Mouse (Mus musculus): Measurements from ENCODE around the gene Ift22. TPM values are rescaled to one million over a fixed set of nuclear protein-coding genes. Genes with fewer than 3 reads are reported as not detected.

Gene Ift22
- polyA plus RNA-seq, 1 experiment: 21.6 TPM

GRCm38 (mm10) chr5:136895529-136895963, 12.4 kb upstream of the Ift22 start:
- no peaks in the 10 kb centered on the region for H3K79me2 ChIP-seq (ENCODE audit: control insufficient read depth, insufficient read depth)
- no peaks in the 10 kb centered on the region for H3K79me3 ChIP-seq (ENCODE audit: low read depth)
- no peak overlapping the region for H3K4me3 ChIP-seq (ENCODE audit: insufficient read depth, poor library complexity, severe bottlenecking)
- TF ChIP-seq MYOD1 (IDR thresholded peaks at IDR 0.05; ENCODE audit: control insufficient read depth, insufficient read length, low read depth): no peak
- no peak for TF ChIP-seq MAX (IDR thresholded peaks at IDR 0.05)
- no peak for TF ChIP-seq MYOG (IDR thresholded peaks at IDR 0.05; ENCODE audit: control insufficient read depth, extremely low read depth, insufficient read length)
- TF ChIP-seq FOSL1 (IDR thresholded peaks at IDR 0.05; ENCODE audit: insufficient read depth, low read length, poor library complexity, severe bottlenecking): no peak
- TF ChIP-seq USF1 (IDR thresholded peaks at IDR 0.05; ENCODE audit: low read depth): no peak
- no peak for TF ChIP-seq CEBPB (IDR thresholded peaks at IDR 0.05; ENCODE audit: low read depth)
- no peaks in the 10 kb centered on the region for H3K27me3 ChIP-seq (ENCODE audit: control insufficient read depth, insufficient read depth, insufficient read length)
- no peak overlapping the region for H3ac ChIP-seq (ENCODE audit: control insufficient read depth, insufficient read length, low read depth)
- no peaks in the 10 kb centered on the region for H3K36me3 ChIP-seq (ENCODE audit: control insufficient read depth, insufficient read depth)

- Histone ChIP-seq H3K79me2 (ENCODE audit: control insufficient read depth, insufficient read depth) (no peaks in the 10 kb centered on the region), H3K79me3 (ENCODE audit: low read depth) (no peaks in the 10 kb centered on the region), H3ac (ENCODE audit: control insufficient read depth, insufficient read length, low read depth) (no peak overlapping the region), H3K4me3 (ENCODE audit: insufficient read depth, poor library complexity, severe bottlenecking) (no peak overlapping the region), H3K36me3 (ENCODE audit: control insufficient read depth, insufficient read depth) (no peaks in the 10 kb centered on the region), H3K27me3 (ENCODE audit: control insufficient read depth, insufficient read depth, insufficient read length) (no peaks in the 10 kb centered on the region)
- no peak for TF ChIP-seq MYOD1 (IDR thresholded peaks at IDR 0.05; ENCODE audit: control insufficient read depth, insufficient read length, low read depth)
These were observed 3.3 kb upstream of the Ift22 start for GRCm38 (mm10) chr5:136904621-136905020.

- H3K79me3 ChIP-seq (ENCODE audit: low read depth): no peaks in the 10 kb centered on the region
- H3K36me3 ChIP-seq (ENCODE audit: control insufficient read depth, insufficient read depth): no peaks in the 10 kb centered on the region
- no peaks in the 10 kb centered on the region for H3K79me2 ChIP-seq (ENCODE audit: control insufficient read depth, insufficient read depth)
- TF ChIP-seq MYOD1 (IDR thresholded peaks at IDR 0.05; ENCODE audit: control insufficient read depth, insufficient read length, low read depth) (no peak), MAX (IDR thresholded peaks at IDR 0.05) (no peak), CEBPB (IDR thresholded peaks at IDR 0.05; ENCODE audit: low read depth) (no peak), FOSL1 (IDR thresholded peaks at IDR 0.05; ENCODE audit: insufficient read depth, low read length, poor library complexity, severe bottlenecking) (no peak), MYOG (IDR thresholded peaks at IDR 0.05; ENCODE audit: control insufficient read depth, extremely low read depth, insufficient read length) (no peak), CTCF (IDR thresholded peaks at IDR 0.05; ENCODE audit: control insufficient read depth, insufficient read depth, insufficient read length) (no peak), USF1 (IDR thresholded peaks at IDR 0.05; ENCODE audit: low read depth) (no peak)
- H3K27me3 ChIP-seq (ENCODE audit: control insufficient read depth, insufficient read depth, insufficient read length): no peaks in the 10 kb centered on the region
- no peak overlapping the region for H3K4me3 ChIP-seq (ENCODE audit: insufficient read depth, poor library complexity, severe bottlenecking)
- H3ac ChIP-seq (ENCODE audit: control insufficient read depth, insufficient read length, low read depth): no peak overlapping the region
These were observed 2.3 kb upstream of the Ift22 start for GRCm38 (mm10) chr5:136905630-136906029.

GRCm38 (mm10) chr5:136907587-136907986, 363 bp upstream of the Ift22 start:
- Histone ChIP-seq H3K79me2 (ENCODE audit: control insufficient read depth, insufficient read depth) (no peaks in the 10 kb centered on the region), H3K79me3 (ENCODE audit: low read depth) (no peaks in the 10 kb centered on the region), H3ac (ENCODE audit: control insufficient read depth, insufficient read length, low read depth) (no peak overlapping the region), H3K4me3 (ENCODE audit: insufficient read depth, poor library complexity, severe bottlenecking) (peak overlapping the region; percentile 63), H3K36me3 (ENCODE audit: control insufficient read depth, insufficient read depth) (no peaks in the 10 kb centered on the region), H3K27me3 (ENCODE audit: control insufficient read depth, insufficient read depth, insufficient read length) (no peaks in the 10 kb centered on the region)
- TF ChIP-seq FOSL1 (IDR thresholded peaks at IDR 0.05; ENCODE audit: insufficient read depth, low read length, poor library complexity, severe bottlenecking) (no peak), MYOG (IDR thresholded peaks at IDR 0.05; ENCODE audit: control insufficient read depth, extremely low read depth, insufficient read length) (no peak), MAX (IDR thresholded peaks at IDR 0.05) (no peak), CTCF (IDR thresholded peaks at IDR 0.05; ENCODE audit: control insufficient read depth, insufficient read depth, insufficient read length) (no peak), USF1 (IDR thresholded peaks at IDR 0.05; ENCODE audit: low read depth) (no peak), MYOD1 (IDR thresholded peaks at IDR 0.05; ENCODE audit: control insufficient read depth, insufficient read length, low read depth) (no peak), CEBPB (IDR thresholded peaks at IDR 0.05; ENCODE audit: low read depth) (no peak)

- Histone ChIP-seq H3K79me2 (ENCODE audit: control insufficient read depth, insufficient read depth) (no peaks in the 10 kb centered on the region), H3K27me3 (ENCODE audit: control insufficient read depth, insufficient read depth, insufficient read length) (no peaks in the 10 kb centered on the region), H3K36me3 (ENCODE audit: control insufficient read depth, insufficient read depth) (no peaks in the 10 kb centered on the region), H3K79me3 (ENCODE audit: low read depth) (no peaks in the 10 kb centered on the region), H3ac (ENCODE audit: control insufficient read depth, insufficient read length, low read depth) (no peak overlapping the region), H3K4me3 (ENCODE audit: insufficient read depth, poor library complexity, severe bottlenecking) (no peak overlapping the region)
- TF ChIP-seq MAX (IDR thresholded peaks at IDR 0.05) (no peak), MYOD1 (IDR thresholded peaks at IDR 0.05; ENCODE audit: control insufficient read depth, insufficient read length, low read depth) (no peak)
These were observed 6.2 kb downstream of the Ift22 start for GRCm38 (mm10) chr5:136914183-136914582.

GRCm38 (mm10) chr5:136917613-136918242, 9.8 kb downstream of the Ift22 start:
- H3K27me3 ChIP-seq (ENCODE audit: control insufficient read depth, insufficient read depth, insufficient read length): no peaks in the 10 kb centered on the region
- TF ChIP-seq CEBPB (IDR thresholded peaks at IDR 0.05; ENCODE audit: low read depth) (no peak), MYOG (IDR thresholded peaks at IDR 0.05; ENCODE audit: control insufficient read depth, extremely low read depth, insufficient read length) (no peak), MAX (IDR thresholded peaks at IDR 0.05) (no peak), USF1 (IDR thresholded peaks at IDR 0.05; ENCODE audit: low read depth) (no peak), MYOD1 (IDR thresholded peaks at IDR 0.05; ENCODE audit: control insufficient read depth, insufficient read length, low read depth) (no peak), CTCF (IDR thresholded peaks at IDR 0.05; ENCODE audit: control insufficient read depth, insufficient read depth, insufficient read length) (no peak), FOSL1 (IDR thresholded peaks at IDR 0.05; ENCODE audit: insufficient read depth, low read length, poor library complexity, severe bottlenecking) (no peak)

More at GRCm38 (mm10) chr5:136917613-136918242, 9.8 kb downstream of the Ift22 start:
- H3K4me3 ChIP-seq (ENCODE audit: insufficient read depth, poor library complexity, severe bottlenecking): no peak overlapping the region
- H3K79me2 ChIP-seq (ENCODE audit: control insufficient read depth, insufficient read depth): peaks cover 8% of the 10 kb centered on the region
- H3K36me3 ChIP-seq (ENCODE audit: control insufficient read depth, insufficient read depth): no peaks in the 10 kb centered on the region
- H3ac ChIP-seq (ENCODE audit: control insufficient read depth, insufficient read length, low read depth): no peak overlapping the region
- H3K79me3 ChIP-seq (ENCODE audit: low read depth): no peaks in the 10 kb centered on the region

All from C2C12 (cell line).